Mouse (Mus musculus) CD4-positive, CD25-positive, alpha-beta regulatory T cell, adult 4 months (primary cell): ENCODE results near the gene Cenpe. TPM values are rescaled to one million over a fixed set of nuclear protein-coding genes. Genes with fewer than 3 reads are reported as not detected.
A peak's percentile ranks its signal among the peaks of the same experiment; 100 is the strongest.

ENCODE experiments used
- ATAC-seq: one replicate; pipeline ENCODE4 v1.8.0; 2017
- polyA plus RNA-seq, 2 experiments: library from polyadenylated mRNA; unstranded; fragments of 100-300 nt; shearing (Covaris generic); gene quantifications; one replicate each; pipeline ENCODE4 v1.2.1; 2017

Cenpe gene
- polyA plus RNA-seq, 2 experiments from 2014 or later, result 2.4 to 3.8 TPM

GRCm38 (mm10) chr3:135281701-135282100 is 69.4 kb downstream of the Cenpe start:
- ATAC-seq, result no peak

- ATAC-seq, result no peak
Observed at GRCm38 (mm10) chr3:135285256-135285655, 72.9 kb downstream of the Cenpe start.

DNA sequence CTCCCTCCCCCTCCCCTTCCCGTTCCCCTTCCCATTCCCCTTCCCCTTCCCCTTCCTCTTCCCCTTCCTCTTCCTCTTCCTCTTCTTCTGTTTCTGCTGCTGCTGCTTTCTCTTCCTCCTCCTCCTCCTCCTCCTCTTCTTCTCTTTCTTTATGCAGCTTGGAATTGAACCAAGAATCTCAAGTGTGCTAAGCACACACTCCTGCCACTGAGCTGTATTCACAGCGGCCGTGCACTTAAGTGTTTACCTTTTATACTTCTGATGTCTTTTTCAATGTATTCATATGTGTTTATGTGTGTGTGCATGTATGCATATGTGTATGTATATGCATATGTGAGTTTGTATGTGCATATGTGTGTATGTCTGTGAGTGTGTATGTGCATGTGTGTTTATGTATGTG is 73.5 kb downstream of the Cenpe start:
- no peak for ATAC-seq

DNA sequence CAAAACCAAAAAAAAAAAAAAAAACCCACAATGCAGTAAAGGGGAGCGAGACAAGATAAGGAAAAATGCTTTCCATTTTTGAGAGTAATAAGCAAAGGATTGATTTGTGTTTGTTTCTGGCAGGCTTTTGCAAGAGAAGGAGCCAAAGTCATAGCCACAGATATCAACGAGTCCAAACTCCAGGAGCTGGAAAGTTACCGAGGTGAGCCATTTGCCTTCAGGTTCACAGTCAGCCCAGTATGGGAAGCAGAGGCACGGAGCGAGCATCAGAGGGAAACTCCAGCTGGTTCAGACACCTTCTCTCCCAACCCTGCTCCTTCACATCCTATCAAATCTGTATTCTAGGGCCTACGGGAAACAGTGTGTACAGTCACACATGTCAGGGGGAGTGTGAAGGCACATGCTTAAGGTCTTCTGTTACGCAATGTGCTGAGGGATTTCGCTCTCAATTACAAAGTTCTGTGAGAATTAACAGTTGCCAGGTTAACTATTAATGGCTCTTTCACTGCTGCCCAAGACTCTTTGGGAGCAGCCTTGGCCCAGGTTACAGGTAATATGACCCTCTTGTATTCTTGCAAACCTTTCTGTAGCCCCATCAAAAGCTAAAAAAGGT is 75.9 kb downstream of the Cenpe start:
- no peak for ATAC-seq

DNA sequence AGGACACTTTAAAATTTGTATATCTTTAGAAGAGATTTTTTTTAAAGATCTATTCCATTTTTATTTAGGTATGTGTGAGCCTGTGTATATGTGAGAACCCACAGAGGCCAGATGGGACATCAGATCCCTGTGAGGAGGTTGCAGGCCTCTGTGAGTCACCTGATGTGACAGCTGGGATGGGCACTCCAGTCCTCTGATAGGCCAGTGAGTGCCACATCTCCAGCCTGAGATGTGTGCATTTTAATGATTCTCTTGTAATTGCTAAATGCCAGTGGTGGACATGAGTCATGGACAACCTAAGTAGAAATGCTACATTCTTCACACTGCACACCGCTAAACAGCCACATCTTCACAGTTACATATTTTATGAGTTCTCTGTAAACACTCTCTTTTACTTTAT is 76.8 kb downstream of the Cenpe start:
- no peak for ATAC-seq

- ATAC-seq, result peak; percentile 99
Observed at GRCm38 (mm10) chr3:135290249-135290894, 78.0 kb downstream of the Cenpe start.

- no peak for ATAC-seq
Observed at GRCm38 (mm10) chr3:135293703-135294102, 81.4 kb downstream of the Cenpe start.

DNA sequence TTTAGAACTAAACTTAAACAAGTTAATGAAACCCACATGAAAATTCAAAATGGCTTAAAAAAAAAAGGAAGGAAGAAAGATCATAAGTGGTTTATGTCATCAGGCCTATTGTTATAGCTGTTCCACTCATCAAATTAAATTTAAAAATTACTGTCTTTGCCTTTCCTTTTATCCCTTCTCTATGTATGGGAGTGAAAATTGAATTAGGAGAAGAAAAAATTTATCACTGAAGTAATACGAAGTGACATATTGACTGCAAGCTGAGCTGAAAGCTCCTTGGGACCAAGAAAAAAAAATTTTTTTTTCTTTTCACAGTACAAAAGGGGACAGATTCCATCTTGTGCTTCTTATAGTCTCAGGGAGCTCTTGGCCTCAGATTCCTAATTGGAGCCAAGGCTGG is 83.2 kb downstream of the Cenpe start:
- ATAC-seq, result no peak

DNA sequence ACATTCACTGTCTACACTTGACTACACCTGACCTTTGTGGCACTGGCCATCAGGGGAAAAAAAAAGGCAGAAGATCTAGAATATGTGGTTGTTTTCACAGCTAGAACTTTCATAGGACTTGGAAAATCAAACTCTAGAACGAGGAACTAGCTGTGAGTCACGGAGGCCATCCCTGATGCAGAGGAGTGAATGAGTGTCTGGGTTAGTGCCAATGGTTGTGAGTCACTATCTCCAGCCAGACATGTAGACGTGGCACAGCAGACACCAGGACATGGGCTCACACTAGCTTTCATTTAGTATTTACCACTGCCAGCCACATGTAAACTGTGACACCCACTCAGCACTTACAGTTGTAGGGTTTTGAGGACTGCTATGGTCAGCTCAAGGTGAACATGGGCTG is 86.2 kb downstream of the Cenpe start:
- ATAC-seq, result peak; percentile 71

DNA sequence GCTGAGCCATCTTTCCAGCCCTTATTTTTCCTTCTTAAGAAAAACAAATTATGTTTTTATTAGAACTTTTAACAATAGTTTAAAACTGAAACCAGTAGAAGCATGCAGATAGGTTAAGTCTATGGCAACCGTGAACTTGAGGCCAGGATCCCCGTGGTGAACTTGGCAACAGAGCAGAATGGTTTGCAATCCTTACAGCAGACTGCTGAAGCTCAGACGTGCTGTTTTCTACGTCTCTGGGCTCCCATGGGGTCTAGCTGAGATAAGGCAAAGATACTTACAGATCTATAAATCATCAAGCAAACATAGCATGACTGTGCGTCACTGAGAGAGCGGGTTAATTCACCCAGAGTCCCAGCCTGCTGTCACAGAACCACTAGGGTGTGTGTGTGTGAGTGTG is 87.7 kb downstream of the Cenpe start:
- ATAC-seq, result no peak

DNA sequence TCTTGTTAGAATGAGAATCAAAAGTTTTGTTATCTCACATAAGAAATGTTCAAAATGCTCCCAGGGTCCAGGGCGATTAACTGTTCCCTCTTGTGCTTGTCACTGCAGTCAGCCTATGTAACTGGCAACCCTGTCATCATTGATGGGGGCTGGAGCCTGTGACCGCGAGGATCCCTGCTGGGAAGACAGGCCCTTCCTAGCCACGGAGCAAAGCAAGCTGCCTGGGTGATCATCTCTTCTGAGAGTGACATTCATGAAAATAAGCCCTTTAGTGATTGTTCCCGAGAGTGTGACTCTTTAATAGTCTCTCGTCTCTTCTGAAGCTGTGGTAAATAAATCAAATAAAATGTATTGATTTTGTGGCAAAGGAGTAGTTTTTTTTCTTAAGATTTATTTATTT is 91.7 kb downstream of the Cenpe start:
- ATAC-seq, result no peak

- ATAC-seq, result no peak
Observed at GRCm38 (mm10) chr3:135304566-135304965, 92.2 kb downstream of the Cenpe start.

- ATAC-seq, result peak; percentile 98
Observed at GRCm38 (mm10) chr3:135307411-135308259, 95.3 kb downstream of the Cenpe start, which contains the start of gene Slc9b2. Slc9b2 (plus strand) TSS chr3:135307700.

- ATAC-seq, result no peak
Observed at GRCm38 (mm10) chr3:135312916-135313491, 100.7 kb downstream of the Cenpe start.

DNA sequence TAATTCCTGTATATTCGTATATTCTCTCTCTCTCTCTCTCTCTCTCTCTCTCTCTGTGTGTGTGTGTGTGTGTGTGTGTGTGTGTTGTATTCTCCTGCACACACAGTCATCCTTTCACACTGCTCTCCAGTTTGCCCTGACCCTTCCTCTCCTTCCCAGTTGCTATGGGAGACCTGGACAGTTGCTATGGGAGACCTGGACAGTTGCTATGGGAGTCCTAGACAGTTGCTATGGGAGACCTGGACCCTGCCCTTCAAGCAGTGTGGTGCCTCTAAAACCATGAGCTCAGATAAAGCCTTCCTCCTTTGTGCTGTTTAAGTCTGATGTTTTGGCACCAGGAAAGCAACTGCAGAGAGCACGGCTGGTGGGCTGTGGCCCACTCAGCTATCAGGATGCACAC is 101.4 kb downstream of the Cenpe start:
- ATAC-seq, result no peak

GRCm38 (mm10) chr3:135314811-135315210 is 102.5 kb downstream of the Cenpe start:
- no peak for ATAC-seq

GRCm38 (mm10) chr3:135315720-135316425 is 103.5 kb downstream of the Cenpe start:
- no peak for ATAC-seq

- no peak for ATAC-seq
Observed at GRCm38 (mm10) chr3:135318331-135318730, 106.0 kb downstream of the Cenpe start.
